Mouse (Mus musculus) thymus, postnatal 0 days (tissue): ENCODE data around the gene Tmem117. TPM values are rescaled to one million over a fixed set of nuclear protein-coding genes. Genes with fewer than 3 reads are reported as not detected.

Source experiments
- DNase-seq: peaks from one replicate; pipeline ENCODE4 v3.0.0-alpha.2; 2015; ENCODE audit warnings: low spot score
- polyA plus RNA-seq: library from polyadenylated mRNA; unstranded; fragments of >200 nt; fragmentation: Nextera tagmentation; extraction: Ambion mirVana; gene quantifications from 2 replicates; pipeline ENCODE4 v1.2.1, GENCODE M21; 2015

Tmem117 gene
- 0.55 TPM in 2 replicates for polyA plus RNA-seq

- no peak for DNase-seq
Observed at GRCm38 (mm10) chr15:94628830-94629601, at the start of gene Tmem117. Tmem117 (plus strand) TSS chr15:94629232.

GRCm38 (mm10) chr15:94582000-94582593 is 46.9 kb upstream of the Tmem117 start:
- DNase-seq: no peak

- DNase-seq: no peak
Observed at GRCm38 (mm10) chr15:94583153-94583552, 45.9 kb upstream of the Tmem117 start.

- no peak for DNase-seq
Observed at GRCm38 (mm10) chr15:94584738-94585137, 44.3 kb upstream of the Tmem117 start.

- DNase-seq: no peak
Observed at GRCm38 (mm10) chr15:94587826-94588715, 41.0 kb upstream of the Tmem117 start.

GRCm38 (mm10) chr15:94589219-94590075 is 39.6 kb upstream of the Tmem117 start, which contains the start of gene Twf1:
Twf1 (minus strand) TSS chr15:94589889.
- peak; percentile 98 for DNase-seq

GRCm38 (mm10) chr15:94590083-94590482 is 38.9 kb upstream of the Tmem117 start:
- DNase-seq: no peak

GRCm38 (mm10) chr15:94591356-94591755 is 37.7 kb upstream of the Tmem117 start:
- no peak for DNase-seq

GRCm38 (mm10) chr15:94593586-94593985 is 35.4 kb upstream of the Tmem117 start:
- no peak for DNase-seq

GRCm38 (mm10) chr15:94600145-94600707 is 28.8 kb upstream of the Tmem117 start:
- no peak for DNase-seq

- peak; percentile 46 for DNase-seq
Observed at GRCm38 (mm10) chr15:94601339-94601738, 27.7 kb upstream of the Tmem117 start.

GRCm38 (mm10) chr15:94602441-94602840 is 26.6 kb upstream of the Tmem117 start:
- DNase-seq: no peak

GRCm38 (mm10) chr15:94607768-94608167 is 21.3 kb upstream of the Tmem117 start:
- no peak for DNase-seq

- DNase-seq: no peak
Observed at GRCm38 (mm10) chr15:94616036-94616435, 13.0 kb upstream of the Tmem117 start.

- DNase-seq: no peak
Observed at GRCm38 (mm10) chr15:94620909-94621308, 8.1 kb upstream of the Tmem117 start.

- no peak for DNase-seq
Observed at GRCm38 (mm10) chr15:94628463-94628829, 586 bp upstream of the Tmem117 start.

GRCm38 (mm10) chr15:94630553-94630952 is 1.5 kb downstream of the Tmem117 start:
- no peak for DNase-seq

- no peak for DNase-seq
Observed at GRCm38 (mm10) chr15:94634524-94634923, 5.5 kb downstream of the Tmem117 start.

- DNase-seq: no peak
Observed at GRCm38 (mm10) chr15:94638207-94638606, 9.2 kb downstream of the Tmem117 start.

GRCm38 (mm10) chr15:94639126-94639525 is 10.1 kb downstream of the Tmem117 start:
- DNase-seq: no peak
